Mouse (Mus musculus): Measurements from ENCODE around the gene Zfp583. TPM values are rescaled to one million over a fixed set of nuclear protein-coding genes. Genes with fewer than 3 reads are reported as not detected.

The Zfp583 gene
- polyA plus RNA-seq, 1 experiment = 0.80 TPM

DNA sequence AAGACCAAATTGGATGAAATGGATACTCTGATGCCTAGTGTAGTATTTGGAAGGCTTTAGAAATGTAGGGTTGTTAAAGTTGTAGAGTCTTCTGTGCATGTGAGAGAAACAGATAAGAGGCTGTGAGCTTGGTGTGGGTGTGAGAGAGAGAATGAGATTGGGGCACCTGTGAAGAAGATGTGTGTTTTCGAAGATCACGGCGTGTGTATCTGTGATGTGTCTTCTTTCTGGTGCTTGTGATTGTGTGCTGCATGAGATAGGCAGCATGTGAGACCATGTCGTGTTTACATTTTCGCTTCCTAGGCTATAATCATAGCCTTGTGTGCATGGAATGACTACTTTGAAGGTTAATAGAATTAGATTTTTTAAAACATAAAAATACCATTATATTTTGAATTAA lies 36.1 kb upstream of the Zfp583 start:
- H3K36me3 ChIP-seq (ENCODE audit: control insufficient read depth, insufficient read depth) = no peaks in the 10 kb centered on the region
- H3K4me2 ChIP-seq (ENCODE audit: low read depth) = no peak overlapping the region
- no peak overlapping the region for H3K4me3 ChIP-seq
- no peak overlapping the region for H3ac ChIP-seq (ENCODE audit: control insufficient read depth, insufficient read length)
- TF ChIP-seq REST (IDR thresholded peaks at IDR 0.05; ENCODE audit: insufficient read depth, insufficient read length) = no peak
- no peak for TF ChIP-seq POLR2AphosphoS2 (IDR thresholded peaks at IDR 0.05; ENCODE audit: insufficient read length, low read depth)
- TF ChIP-seq MAX (IDR thresholded peaks at IDR 0.05; ENCODE audit: low read depth) = no peak
- no peak for TF ChIP-seq MYOG (IDR thresholded peaks at IDR 0.05; ENCODE audit: control insufficient read depth in 1 of 3, insufficient read depth in 1 of 3, insufficient read length in 2 of 3, low read depth in 2 of 3)
- no peaks in the 10 kb centered on the region for H3K27me3 ChIP-seq (ENCODE audit: control insufficient read depth, insufficient read depth, insufficient read length)
- no peaks in the 10 kb centered on the region for H3K79me2 ChIP-seq (ENCODE audit: control insufficient read depth, insufficient read depth)

DNA sequence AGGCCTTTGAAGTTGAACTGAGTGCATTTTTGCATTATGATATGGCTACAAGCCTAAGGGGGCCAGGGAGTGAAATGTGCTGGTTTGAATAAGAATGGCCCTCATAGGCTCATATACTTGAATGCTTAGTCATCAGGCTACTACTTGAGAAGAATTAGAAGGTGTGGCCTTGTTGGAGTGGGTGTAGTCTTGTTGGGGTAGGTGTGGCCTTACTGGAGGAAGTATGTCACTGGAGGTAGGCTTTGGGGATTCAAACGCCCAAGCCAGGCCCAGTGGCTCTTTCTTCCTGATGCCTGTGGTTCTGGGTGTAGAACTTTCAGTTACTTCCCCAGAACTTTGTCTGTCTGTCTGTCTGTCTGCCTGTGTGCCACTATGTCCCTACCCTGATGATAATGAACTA lies 33.7 kb upstream of the Zfp583 start:
- no peak overlapping the region for H3K4me2 ChIP-seq (ENCODE audit: low read depth)
- no peaks in the 10 kb centered on the region for H3K79me2 ChIP-seq (ENCODE audit: control insufficient read depth, insufficient read depth)
- H3K4me3 ChIP-seq = no peak overlapping the region
- H3ac ChIP-seq (ENCODE audit: control insufficient read depth, insufficient read length) = no peak overlapping the region
- no peaks in the 10 kb centered on the region for H3K27me3 ChIP-seq (ENCODE audit: control insufficient read depth, insufficient read depth, insufficient read length)
- TF ChIP-seq MAX (IDR thresholded peaks at IDR 0.05; ENCODE audit: low read depth) (no peak), TCF3 (IDR thresholded peaks at IDR 0.05; ENCODE audit: insufficient read length, low read depth) (no peak), CEBPB (IDR thresholded peaks at IDR 0.05; ENCODE audit: insufficient read depth, poor library complexity, severe bottlenecking) (no peak), POLR2A (IDR thresholded peaks at IDR 0.05; ENCODE audit: insufficient read length, low read depth) (no peak), TCF12 (IDR thresholded peaks at IDR 0.05; ENCODE audit: insufficient read depth, poor library complexity, severe bottlenecking) (no peak), MYOG (IDR thresholded peaks at IDR 0.05; ENCODE audit: control insufficient read depth in 1 of 3, insufficient read depth in 1 of 3, insufficient read length in 2 of 3, low read depth in 2 of 3) (no peak), REST (IDR thresholded peaks at IDR 0.05; ENCODE audit: insufficient read depth, insufficient read length) (no peak)
- no peaks in the 10 kb centered on the region for H3K36me3 ChIP-seq (ENCODE audit: control insufficient read depth, insufficient read depth)

DNA sequence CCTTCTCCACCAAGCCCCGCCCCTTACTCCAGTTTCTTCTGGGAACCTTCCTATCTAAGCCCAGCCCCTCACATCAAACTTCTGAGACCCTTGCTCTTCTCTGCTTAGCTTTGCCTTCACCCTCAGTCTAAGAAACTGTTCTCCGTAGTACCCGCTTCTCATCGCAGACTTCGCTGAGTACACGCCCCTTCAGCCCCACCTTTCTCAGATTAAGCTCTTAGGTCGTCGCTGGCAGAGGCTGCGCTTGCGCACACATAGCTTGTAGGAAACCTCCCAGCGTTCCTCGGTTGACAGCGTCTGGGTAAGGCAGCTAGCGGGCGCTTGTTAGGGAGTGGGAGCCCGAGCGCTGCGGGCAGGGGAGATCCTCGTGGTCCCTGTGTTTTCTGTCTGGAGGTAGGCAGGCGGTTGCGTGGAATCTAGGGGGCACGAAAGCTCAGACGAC lies 32.0 kb upstream of the Zfp583 start, which contains the start of gene Zfp78:
Gene Zfp78, plus strand, starts transcription at position 234 of the 442 bp plus-strand sequence.
- H3K4me2 ChIP-seq (ENCODE audit: low read depth) = peak within 1 kb of the TSS; percentile 97
- H3ac ChIP-seq (ENCODE audit: control insufficient read depth, insufficient read length) = peak within 1 kb of the TSS; percentile 14
- TF ChIP-seq POLR2AphosphoS2 (IDR thresholded peaks at IDR 0.05; ENCODE audit: insufficient read length, low read depth) = peak; percentile 56
- peak; percentile 77 for TF ChIP-seq POLR2A (IDR thresholded peaks at IDR 0.05; ENCODE audit: insufficient read length, low read depth)
- TF ChIP-seq REST (IDR thresholded peaks at IDR 0.05; ENCODE audit: insufficient read depth, insufficient read length) = no peak
- TF ChIP-seq TCF3 (IDR thresholded peaks at IDR 0.05; ENCODE audit: insufficient read length, low read depth) = no peak
- no peak for TF ChIP-seq MAX (IDR thresholded peaks at IDR 0.05; ENCODE audit: low read depth)
- TF ChIP-seq MYOG (IDR thresholded peaks at IDR 0.05; ENCODE audit: control insufficient read depth in 1 of 3, insufficient read depth in 1 of 3, insufficient read length in 2 of 3, low read depth in 2 of 3) = no peak
- no peak for TF ChIP-seq E2F4 (IDR thresholded peaks at IDR 0.05; ENCODE audit: insufficient read depth)
- no peak for TF ChIP-seq USF1 (IDR thresholded peaks at IDR 0.05; ENCODE audit: low read depth)
- no peak for TF ChIP-seq SRF (IDR thresholded peaks at IDR 0.05; ENCODE audit: control insufficient read depth, insufficient read length, low read depth)
- no peak for TF ChIP-seq CEBPB (IDR thresholded peaks at IDR 0.05; ENCODE audit: insufficient read depth, poor library complexity, severe bottlenecking)
- TF ChIP-seq TCF12 (IDR thresholded peaks at IDR 0.05; ENCODE audit: insufficient read depth, poor library complexity, severe bottlenecking) = no peak
- no peak for TF ChIP-seq MYOD1 (IDR thresholded peaks at IDR 0.05; ENCODE audit: control insufficient read depth in 1 of 3, insufficient read length in 2 of 3, low read depth in 2 of 3)
- H3K27me3 ChIP-seq (ENCODE audit: control insufficient read depth, insufficient read depth, insufficient read length) = no peaks in the 10 kb centered on the region
- no peaks in the 10 kb centered on the region for H3K79me2 ChIP-seq (ENCODE audit: control insufficient read depth, insufficient read depth)
- H3K36me3 ChIP-seq (ENCODE audit: control insufficient read depth, insufficient read depth) = no peaks in the 10 kb centered on the region
- H3K4me3 ChIP-seq = peak within 1 kb of the TSS; percentile 48

DNA sequence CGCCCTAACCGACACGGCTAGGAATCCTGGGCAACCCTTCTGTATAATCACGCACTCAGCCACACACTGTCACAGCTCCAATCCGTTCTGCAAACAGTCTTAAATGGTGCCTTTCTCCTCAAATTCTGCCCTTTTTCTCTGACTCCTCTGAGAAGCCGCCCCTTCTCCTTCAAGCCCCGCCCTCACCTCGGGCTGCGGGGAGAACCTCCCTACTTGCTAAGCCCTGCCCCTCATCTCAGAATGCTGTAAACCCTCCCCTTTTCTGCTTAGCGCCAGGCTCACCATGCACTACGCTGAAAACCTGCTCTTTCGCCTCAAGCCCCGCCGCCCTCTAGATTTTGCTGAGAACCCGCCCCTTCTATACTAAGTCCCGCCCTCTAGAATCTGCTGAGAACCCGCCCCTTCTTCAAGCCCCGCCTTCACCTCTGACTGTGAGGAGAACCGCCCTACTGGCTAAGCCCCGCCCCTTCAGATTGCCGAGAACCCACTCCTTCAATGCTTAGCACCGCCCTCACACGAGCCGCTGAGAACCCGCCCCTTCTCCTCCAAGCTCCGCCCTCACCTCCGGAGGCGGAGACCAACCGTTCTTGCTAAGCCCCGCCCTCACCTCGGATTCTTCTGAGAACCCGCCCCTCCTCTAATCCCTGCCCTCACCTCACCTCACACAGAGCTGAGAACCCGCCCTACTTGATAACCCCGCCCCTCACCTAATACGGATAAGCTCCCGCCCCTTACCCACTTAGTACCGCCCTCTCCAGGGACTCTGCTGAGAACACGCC lies 31.4 kb upstream of the Zfp583 start:
- peak overlapping the region; percentile 14 for H3ac ChIP-seq (ENCODE audit: control insufficient read depth, insufficient read length)
- no peaks in the 10 kb centered on the region for H3K36me3 ChIP-seq (ENCODE audit: control insufficient read depth, insufficient read depth)
- H3K4me3 ChIP-seq = peak overlapping the region; percentile 48
- no peaks in the 10 kb centered on the region for H3K79me2 ChIP-seq (ENCODE audit: control insufficient read depth, insufficient read depth)
- peak overlapping the region; percentile 97 for H3K4me2 ChIP-seq (ENCODE audit: low read depth)
- H3K27me3 ChIP-seq (ENCODE audit: control insufficient read depth, insufficient read depth, insufficient read length) = no peaks in the 10 kb centered on the region
- TF ChIP-seq MAX (IDR thresholded peaks at IDR 0.05; ENCODE audit: low read depth) = no peak
- no peak for TF ChIP-seq MYOG (IDR thresholded peaks at IDR 0.05; ENCODE audit: control insufficient read depth in 1 of 3, insufficient read depth in 1 of 3, insufficient read length in 2 of 3, low read depth in 2 of 3)
- no peak for TF ChIP-seq E2F4 (IDR thresholded peaks at IDR 0.05; ENCODE audit: insufficient read depth)
- no peak for TF ChIP-seq TCF12 (IDR thresholded peaks at IDR 0.05; ENCODE audit: insufficient read depth, poor library complexity, severe bottlenecking)
- no peak for TF ChIP-seq TCF3 (IDR thresholded peaks at IDR 0.05; ENCODE audit: insufficient read length, low read depth)
- peak; percentile 67 for TF ChIP-seq SRF (IDR thresholded peaks at IDR 0.05; ENCODE audit: control insufficient read depth, insufficient read length, low read depth)
- TF ChIP-seq POLR2A (IDR thresholded peaks at IDR 0.05; ENCODE audit: insufficient read length, low read depth) = peak; percentile 68
- TF ChIP-seq CEBPB (IDR thresholded peaks at IDR 0.05; ENCODE audit: insufficient read depth, poor library complexity, severe bottlenecking) = no peak
- TF ChIP-seq POLR2AphosphoS2 (IDR thresholded peaks at IDR 0.05; ENCODE audit: insufficient read length, low read depth) = peak; percentile 69

DNA sequence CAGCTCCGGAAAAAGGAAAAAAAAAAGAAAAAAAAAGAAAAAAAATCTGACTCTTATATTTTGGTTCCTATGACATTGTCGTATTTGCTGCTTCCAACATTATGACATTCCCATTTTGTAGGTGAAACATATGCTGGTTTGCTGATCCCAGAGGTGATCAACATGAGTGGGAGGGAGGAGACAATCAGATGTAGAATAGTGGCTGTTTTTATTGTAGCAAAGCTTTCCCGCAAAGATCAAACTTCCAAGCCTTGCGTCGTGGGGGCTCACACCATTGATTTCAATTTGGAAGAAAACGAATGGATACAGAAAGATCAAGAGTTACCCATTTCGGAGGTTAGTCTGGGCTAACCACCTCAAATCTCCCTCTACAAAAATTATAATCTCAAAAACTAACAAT lies 30.7 kb upstream of the Zfp583 start:
- TF ChIP-seq TCF12 (IDR thresholded peaks at IDR 0.05; ENCODE audit: insufficient read depth, poor library complexity, severe bottlenecking) (no peak), MYOD1 (IDR thresholded peaks at IDR 0.05; ENCODE audit: control insufficient read depth in 1 of 3, insufficient read length in 2 of 3, low read depth in 2 of 3) (no peak), POLR2A (IDR thresholded peaks at IDR 0.05; ENCODE audit: insufficient read length, low read depth) (no peak)
- Histone ChIP-seq H3K79me2 (ENCODE audit: control insufficient read depth, insufficient read depth) (no peaks in the 10 kb centered on the region), H3K27me3 (ENCODE audit: control insufficient read depth, insufficient read depth, insufficient read length) (no peaks in the 10 kb centered on the region), H3K36me3 (ENCODE audit: control insufficient read depth, insufficient read depth) (no peaks in the 10 kb centered on the region), H3K4me2 (ENCODE audit: low read depth) (peak overlapping the region; percentile 87), H3K4me3 (peak overlapping the region; percentile 48), H3ac (ENCODE audit: control insufficient read depth, insufficient read length) (no peak overlapping the region)

Data from myocyte (in vitro differentiated cells).